Mouse (Mus musculus) lung, postnatal 0 days (tissue): Measurements from ENCODE around the gene Klhl40.

Experiments used
- CTCF ChIP-seq: IDR thresholded peaks from 2 replicates; pipeline ENCODE4 v1.5.1; 2016; ENCODE audit warnings: antibody characterized with exemption, mild to moderate bottlenecking
- EP300 ChIP-seq: IDR thresholded peaks from 2 replicates; pipeline ENCODE4 v1.6.1; 2016; ENCODE audit warnings: antibody characterized with exemption, mild to moderate bottlenecking, control low read depth

GRCm38 (mm10) chr9:121754624-121755023 is 22.8 kb upstream of the Klhl40 start:
- no peak for TF ChIP-seq CTCF
- no peak for TF ChIP-seq EP300
